Mouse (Mus musculus) myocyte (in vitro differentiated cells): ENCODE results near the gene St6galnac3.

Source experiments
- MAX ChIP-seq: IDR thresholded peaks from one replicate; pipeline ENCODE4 v1.6.1; 2011; ENCODE audit warnings: low read depth, mild to moderate bottlenecking, control low read depth
- MYOG ChIP-seq, 3 experiments: IDR thresholded peaks; one replicate each; pipeline ENCODE4 v1.6.1; 2011; ENCODE audit warnings: control low read depth in 2 of 3, low read depth in 2 of 3, mild to moderate bottlenecking in 2 of 3; ENCODE audit not compliant: insufficient read length in 2 of 3, control insufficient read depth in 1 of 3, insufficient read depth in 1 of 3
- POLR2A ChIP-seq: IDR thresholded peaks from one replicate; pipeline ENCODE4 v1.6.1; 2011; ENCODE audit warnings: low read depth, mild to moderate bottlenecking, control low read depth, moderate library complexity; ENCODE audit not compliant: insufficient read length
- USF1 ChIP-seq: IDR thresholded peaks from one replicate; pipeline ENCODE4 v1.6.1; 2011; ENCODE audit warnings: low read depth, mild to moderate bottlenecking, control low read depth, moderate library complexity

GRCm38 (mm10) chr3:153457701-153458100 is 267.3 kb downstream of the St6galnac3 start:
- TF ChIP-seq USF1, result no peak
- TF ChIP-seq MYOG (IDR thresholded peaks at IDR 0.05; ENCODE audit: control insufficient read depth in 1 of 3, insufficient read depth in 1 of 3, insufficient read length in 2 of 3, low read depth in 2 of 3), result no peak
- no peak for TF ChIP-seq POLR2A
- no peak for TF ChIP-seq MAX
